Mouse (Mus musculus): ENCODE results near the gene Eepd1.

The Eepd1 gene

DNA sequence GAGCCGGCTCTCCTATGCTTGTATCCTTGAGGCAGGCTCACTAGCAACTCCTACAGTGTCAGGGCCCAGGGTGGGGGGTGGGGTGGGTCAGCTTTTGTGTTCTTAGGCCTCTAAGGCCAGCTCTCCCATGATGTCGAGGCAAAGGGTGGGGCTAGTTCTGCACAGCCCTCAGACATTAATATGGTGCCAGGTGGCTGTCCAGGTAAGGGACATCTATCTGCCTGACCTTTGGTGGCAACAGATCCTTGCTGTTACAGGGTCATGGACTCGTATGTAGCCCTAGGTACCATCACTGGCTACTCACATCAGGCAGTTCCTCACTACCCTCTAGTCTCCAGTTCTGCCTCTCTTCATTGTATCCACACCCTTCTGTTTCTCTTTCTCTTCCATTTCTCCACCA is 87.4 kb downstream of the Eepd1 start:
- in situ Hi-C loops (cut with MboI; ENCODE audit: unreplicated experiment in 2 of 2): no loop called here

DNA sequence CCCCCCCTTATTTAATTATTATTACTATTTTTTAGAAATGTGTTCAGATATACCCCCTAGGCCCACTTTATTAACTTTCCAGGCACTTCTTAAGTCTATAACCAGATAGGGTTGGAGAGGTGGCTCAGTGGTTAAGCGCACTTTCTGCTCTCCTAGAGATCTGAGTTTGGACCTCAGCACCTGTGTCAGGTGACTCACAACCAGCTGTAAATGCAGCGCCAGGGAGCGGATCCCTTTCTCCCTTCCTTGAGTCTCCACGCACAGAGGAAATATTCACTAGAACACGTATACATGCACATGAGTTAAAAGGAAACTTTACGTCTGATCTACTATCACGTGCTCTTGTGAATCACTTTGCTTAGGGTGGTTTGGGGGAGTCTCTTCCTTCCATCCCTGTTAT is 88.7 kb downstream of the Eepd1 start:
- in situ Hi-C loops (cut with MboI; ENCODE audit: unreplicated experiment in 2 of 2): no loop called here

DNA sequence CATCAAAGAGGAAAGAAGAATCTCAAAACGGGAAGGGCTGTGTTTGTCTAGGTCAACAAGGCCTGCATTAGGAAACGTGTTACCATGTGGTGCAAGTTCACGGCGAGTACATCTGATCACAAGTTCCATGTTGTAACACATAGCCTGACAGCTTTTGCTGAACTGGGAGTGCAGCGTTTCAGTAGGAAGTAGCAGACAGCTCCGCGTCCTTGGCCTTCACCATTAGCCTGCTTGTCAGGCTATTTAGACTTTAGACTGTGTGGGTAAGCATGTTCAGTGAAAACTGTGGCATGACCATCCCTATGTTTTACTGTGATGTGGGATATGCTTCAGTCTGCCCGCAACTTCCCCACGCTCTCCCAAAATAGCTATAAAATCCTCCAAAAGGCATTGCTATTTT is 89.1 kb downstream of the Eepd1 start:
- in situ Hi-C loops (cut with MboI; ENCODE audit: unreplicated experiment in 2 of 2): no loop called here

DNA sequence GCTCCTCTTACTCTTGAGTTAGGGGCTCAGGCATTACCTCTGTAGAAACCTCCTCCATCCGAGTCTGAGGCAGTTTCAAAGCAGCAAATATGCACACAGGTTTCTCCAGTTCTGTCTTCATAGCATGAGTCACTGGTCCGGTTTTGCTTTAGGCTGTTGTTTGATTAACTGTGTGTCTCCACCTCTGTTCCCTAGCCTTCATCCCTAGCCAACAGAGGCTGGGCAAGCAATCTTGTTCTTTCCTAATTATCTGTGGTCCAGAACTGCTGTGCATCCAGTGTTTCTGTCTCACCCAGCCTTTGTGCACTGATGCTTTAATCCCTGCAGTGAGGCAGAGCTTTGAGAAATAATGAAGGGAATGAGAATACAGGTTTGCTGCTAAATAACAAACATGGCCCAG is 90.0 kb downstream of the Eepd1 start:
- in situ Hi-C loops (cut with MboI; ENCODE audit: unreplicated experiment in 2 of 2): no loop called here

DNA sequence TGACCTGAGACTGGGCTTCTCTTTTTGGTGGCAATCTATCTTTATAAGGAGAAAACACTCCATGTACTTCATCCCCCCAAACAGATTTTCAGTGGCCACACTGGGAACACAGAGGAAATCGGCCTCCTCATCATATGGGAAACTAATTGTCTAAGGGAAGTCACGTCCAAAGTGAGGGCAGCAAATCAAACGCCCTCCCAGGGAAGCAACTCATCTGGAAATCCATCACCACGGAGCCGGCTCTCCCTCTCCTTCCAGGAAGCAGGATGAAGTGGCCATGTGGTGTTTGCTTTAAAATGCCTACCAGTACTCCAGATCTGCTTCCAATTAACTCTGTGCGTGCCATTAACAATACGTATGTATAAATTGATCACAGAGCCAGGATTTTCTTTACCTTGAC is 92.4 kb downstream of the Eepd1 start:
- in situ Hi-C loops (cut with MboI; ENCODE audit: unreplicated experiment in 2 of 2): no loop called here

DNA sequence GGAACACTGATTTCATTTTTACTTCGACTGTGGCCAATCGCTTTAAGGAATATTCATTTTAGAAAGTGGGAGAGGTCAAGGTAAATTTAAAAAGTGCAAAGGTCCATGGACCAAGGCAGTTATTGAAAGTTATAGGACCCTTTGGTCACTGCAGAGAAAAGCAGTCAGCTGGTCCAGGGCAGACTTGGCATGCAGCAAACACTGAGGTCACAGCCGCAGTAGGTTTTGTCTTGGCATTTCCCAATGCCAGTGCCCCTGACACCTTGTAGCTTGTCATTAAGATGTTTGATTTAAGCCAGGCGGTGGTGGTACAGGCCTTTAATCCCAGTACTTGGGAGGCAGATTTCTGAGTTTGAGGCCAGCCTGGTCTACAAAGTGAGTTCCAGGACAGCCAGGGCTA is 92.8 kb downstream of the Eepd1 start:
- in situ Hi-C loops (cut with MboI; ENCODE audit: unreplicated experiment in 2 of 2): no loop called here

DNA sequence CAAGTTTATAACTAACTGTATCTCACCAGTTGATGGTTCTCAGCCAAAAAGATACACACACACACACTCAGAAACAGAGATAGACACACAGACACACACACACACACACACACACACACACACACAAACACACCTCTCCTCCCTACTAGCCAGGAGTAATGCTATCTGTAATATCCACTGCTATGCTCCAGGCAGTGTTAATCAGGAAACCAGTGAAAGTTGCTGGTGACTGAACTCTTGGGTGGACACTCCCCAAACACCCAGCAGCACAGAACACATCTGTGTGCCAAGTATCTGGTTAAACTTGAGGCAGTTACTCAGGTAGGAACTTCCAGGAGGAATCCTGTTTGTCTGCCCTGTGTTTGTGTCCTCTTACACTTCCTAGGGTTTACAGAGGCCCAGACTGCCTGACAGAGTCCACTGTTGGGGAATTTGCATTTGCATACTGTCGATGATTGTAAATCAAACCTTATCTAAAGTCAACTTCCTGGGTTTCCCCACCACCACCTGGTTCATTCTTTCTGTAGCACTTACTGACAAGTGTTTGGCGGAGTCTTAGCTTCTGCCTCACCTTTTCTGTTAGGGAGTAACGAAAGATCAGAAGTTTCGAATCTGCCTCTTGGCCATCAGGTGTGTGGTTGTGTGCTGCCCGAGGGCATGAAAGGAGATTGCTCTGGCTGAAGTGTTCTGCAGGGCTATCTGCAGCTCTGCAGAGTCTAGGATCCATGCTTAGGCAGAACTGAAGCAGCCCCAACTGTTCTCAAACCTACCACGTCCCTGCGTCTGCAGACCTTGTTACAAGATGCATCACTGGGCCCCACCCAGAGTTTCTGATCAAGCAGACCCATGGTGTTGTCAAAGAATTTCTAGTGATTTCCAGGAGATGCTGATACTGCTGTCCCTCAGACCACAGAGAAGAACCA is 97.6 kb downstream of the Eepd1 start:
- in situ Hi-C loops (cut with MboI; ENCODE audit: unreplicated experiment in 2 of 2): loop anchor here (25.0 kb wide), 2 partner anchors 892 to 1042 kb away; partner anchors contain the start of gene Dpy19l2 (in 1 of the 2)

DNA sequence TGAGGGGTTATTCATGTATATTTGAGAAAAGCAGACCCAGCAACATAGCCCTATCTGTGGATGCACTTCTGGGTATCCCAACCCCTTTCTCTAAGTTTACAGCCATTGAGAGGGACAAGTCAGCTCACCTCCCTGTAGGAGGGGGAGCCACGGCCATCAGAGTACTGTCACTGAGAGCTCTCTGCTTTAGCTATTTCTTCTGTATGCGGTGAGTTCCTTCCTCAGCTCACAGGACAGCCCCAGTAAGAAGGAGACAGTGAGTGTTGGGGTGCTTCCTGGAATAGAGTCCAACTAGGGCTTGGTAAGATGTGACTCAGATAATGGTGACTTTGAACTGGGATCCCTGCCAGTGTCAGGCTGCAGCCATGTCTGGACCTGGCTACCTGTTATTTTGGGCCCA is 102.3 kb downstream of the Eepd1 start:
- in situ Hi-C loops (cut with MboI; ENCODE audit: unreplicated experiment in 2 of 2): loop anchor here (25.0 kb wide), 2 partner anchors 896 to 1046 kb away; partner anchors contain the start of gene Dpy19l2 (in 1 of the 2)

DNA sequence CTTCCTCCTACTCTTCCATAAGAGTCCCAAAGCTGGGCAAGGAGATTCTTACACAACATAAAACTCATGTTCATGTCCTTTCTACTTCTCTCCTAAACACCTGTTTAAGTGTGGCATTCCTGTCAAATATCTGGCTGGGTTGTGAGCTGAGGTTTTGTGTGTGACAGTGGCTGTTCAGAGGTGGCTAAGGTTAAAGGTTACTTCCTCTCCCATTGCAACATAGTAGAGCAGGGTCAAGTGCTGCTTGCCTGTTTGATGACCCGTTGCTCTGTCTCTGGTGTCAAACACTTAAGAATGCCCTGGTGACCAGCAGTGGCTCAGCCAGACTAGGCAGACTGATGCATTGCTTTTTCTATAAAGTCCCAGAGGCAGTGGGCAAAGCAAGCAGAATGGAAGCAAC is 104.3 kb downstream of the Eepd1 start:
- in situ Hi-C loops (cut with MboI; ENCODE audit: unreplicated experiment in 2 of 2): loop anchor here (25.0 kb wide), 2 partner anchors 898 to 1048 kb away; partner anchors contain the start of gene Dpy19l2 (in 1 of the 2)

DNA sequence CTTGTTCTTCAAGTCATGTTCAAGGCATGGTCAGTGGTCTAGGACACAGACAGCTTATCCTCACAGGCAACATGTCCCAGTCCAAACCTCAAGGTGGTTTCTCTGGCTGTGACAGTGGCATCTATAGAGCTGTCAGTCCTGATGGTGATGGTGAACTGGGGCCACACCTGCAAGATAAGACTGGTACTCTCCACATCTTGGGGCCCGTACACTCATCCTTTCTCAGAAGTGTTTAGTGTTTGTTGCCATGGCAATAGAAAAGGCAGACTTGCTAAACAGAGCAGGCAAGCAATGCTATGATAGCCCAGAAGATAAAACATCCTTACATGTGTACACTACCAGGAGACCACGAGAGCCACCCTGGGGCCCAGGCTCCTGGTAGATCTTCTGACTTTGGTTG is 107.2 kb downstream of the Eepd1 start:
- in situ Hi-C loops (cut with MboI; ENCODE audit: unreplicated experiment in 2 of 2): loop anchor here (25.0 kb wide), 2 partner anchors 901 to 1051 kb away; partner anchors contain the start of gene Dpy19l2 (in 1 of the 2)

DNA sequence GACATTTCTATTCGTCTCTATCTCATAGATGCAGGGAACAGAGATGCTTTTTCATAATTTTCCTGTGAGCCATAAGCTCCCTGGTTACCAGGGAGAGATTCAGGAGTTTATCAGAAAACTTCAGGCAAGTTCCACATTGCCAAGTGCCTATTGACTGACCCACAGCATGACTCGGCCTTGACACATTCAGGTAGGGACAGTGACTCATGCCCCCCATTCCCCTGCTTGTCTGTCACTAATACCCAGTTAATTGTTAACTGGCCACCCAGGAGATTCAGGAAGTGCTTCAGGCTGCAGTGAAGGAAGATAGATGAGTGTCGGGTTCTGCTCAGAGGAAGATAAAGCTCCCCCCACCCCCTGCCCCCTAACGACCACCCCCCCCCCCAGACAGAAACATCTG is 109.4 kb downstream of the Eepd1 start:
- in situ Hi-C loops (cut with MboI; ENCODE audit: unreplicated experiment in 2 of 2): loop anchor here (5.0 to 25.0 kb wide), 5 partner anchors 268 to 1053 kb away; partner anchors contain the start of gene Dpy19l2 (in 1 of the 2)

DNA sequence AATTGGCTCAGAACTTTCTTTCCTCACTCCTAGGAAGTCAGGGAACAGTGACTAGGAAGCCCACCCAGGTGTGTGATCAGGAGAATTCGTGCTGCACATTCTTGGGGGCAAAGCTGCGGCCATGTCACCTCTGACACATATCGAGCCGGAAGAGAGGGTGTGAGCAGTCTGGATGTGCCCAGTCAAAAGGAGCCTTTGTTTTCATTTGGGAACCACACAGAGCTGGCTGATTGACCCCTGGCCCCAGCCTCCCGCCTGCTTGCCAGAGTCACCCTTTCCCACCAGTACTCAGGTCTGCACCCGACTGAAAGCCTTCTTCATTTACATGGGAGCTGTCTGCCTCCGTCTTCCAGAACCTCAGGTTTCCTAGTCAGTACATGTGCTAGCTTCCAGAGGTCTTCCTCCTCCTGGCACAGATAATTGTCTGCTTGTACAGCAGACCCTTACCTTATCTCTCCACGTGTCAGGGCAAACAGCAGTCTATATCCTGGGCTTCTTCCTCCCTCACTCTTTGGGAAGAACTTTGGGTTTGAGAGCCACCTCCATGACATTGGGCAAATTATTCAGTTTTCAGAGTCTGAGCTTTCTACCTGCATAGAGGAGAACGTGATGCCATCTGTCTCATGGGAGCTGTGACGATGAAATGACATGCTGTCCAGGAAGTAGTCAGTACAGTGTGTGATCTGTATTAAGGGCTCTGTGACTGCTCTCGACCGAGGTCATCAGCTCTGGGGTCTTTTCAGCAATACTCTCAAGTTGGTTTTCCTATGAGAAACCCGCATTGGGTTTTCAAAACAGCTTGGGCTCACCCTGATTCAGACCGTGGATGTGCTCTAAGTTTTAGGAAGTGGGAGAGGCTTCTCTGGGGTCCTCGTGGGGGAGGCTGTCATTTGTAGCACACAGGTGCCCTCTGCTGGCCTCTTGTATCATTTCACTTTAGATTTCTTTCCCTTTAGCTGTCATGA is 110.3 kb downstream of the Eepd1 start:
- in situ Hi-C loops (cut with MboI; ENCODE audit: unreplicated experiment in 2 of 2): loop anchor here (5.0 to 25.0 kb wide), 5 partner anchors 269 to 1054 kb away; partner anchors contain the start of gene Dpy19l2 (in 1 of the 2)

DNA sequence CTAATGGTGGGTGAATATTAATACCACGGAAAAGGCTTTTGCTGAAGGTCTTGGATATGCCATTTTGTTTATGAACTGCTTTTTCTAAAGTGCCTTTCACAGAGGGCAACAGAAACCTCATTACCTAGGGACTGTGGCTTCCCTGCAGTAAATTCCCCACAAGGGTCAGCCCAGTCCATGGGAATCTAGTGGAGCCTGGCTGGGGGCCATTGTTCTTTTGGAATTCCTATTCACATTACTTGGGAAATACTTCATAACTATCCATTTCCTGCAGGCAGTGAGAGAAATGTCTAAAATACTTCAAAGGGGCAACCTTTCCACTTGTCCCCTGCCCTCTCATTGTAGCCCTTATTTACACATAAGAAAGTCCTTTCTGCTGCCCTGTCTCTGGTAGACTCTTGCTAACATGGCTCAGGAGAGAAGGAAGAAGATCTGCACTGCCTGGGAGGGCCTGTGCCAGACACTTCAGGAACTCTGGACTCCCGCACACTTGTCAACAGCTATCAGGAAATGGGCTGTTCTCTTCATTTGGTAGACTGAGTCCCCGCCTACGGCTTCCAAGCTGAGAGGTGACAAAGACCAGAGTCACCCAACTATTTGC is 111.1 kb downstream of the Eepd1 start:
- in situ Hi-C loops (cut with MboI; ENCODE audit: unreplicated experiment in 2 of 2): loop anchor here (5.0 to 25.0 kb wide), 5 partner anchors 270 to 1055 kb away; partner anchors contain the start of gene Dpy19l2 (in 1 of the 2)

DNA sequence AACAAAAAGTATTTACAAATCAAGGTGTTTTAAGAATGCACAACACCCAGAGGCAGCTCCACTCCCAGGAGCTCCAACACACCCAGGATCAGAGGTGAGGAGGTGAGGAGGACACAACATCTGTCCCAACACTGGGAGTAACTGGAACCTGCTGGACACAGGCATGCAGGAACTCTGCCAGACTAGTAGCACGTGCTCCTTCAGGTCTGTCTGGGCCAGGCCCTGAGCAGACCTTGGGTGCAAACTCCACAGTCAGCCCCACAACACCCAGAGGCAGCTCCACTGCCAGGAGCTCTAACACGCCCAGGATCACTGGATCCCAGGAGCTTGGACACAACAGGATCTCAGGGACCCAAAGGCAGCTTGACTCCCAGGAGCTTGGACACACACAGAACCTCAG is 143.4 kb downstream of the Eepd1 start:
- in situ Hi-C loops (cut with MboI; ENCODE audit: unreplicated experiment in 2 of 2): no loop called here

DNA sequence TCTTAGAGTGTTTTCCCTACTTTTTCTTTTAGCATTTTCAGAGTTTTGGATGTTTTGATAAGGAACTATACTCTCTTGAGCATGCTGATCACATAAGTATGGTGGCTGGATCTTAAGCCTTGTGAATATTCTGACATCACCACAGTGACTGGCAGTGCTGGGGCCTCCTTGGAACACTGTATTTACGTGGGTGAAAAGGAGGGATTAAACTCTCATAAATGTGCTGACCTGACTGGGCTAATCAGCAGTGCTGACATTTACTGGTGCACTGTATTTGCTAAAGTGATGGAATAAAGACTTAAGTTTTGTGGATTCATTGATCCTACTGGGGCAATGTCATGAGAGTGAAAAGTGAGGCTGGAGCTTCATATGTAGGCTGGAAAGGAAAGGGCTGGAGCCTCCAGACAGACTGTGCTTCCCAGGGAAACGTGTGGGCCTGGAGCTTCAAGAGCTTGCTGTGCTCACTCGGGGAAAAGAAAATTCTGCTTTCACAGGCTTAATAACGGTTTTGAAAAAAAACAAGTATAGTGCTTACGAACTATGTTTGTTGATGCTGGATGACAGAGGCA is 148.3 kb downstream of the Eepd1 start:
- in situ Hi-C loops (cut with MboI; ENCODE audit: unreplicated experiment in 2 of 2): no loop called here
